Mouse (Mus musculus): ENCODE measurements around the gene Naa20. TPM values are rescaled to one million over a fixed set of nuclear protein-coding genes. Genes with fewer than 3 reads are reported as not detected.

Naa20 gene
- polyA plus RNA-seq, 1 experiment from 2014 or later: 156 TPM

DNA sequence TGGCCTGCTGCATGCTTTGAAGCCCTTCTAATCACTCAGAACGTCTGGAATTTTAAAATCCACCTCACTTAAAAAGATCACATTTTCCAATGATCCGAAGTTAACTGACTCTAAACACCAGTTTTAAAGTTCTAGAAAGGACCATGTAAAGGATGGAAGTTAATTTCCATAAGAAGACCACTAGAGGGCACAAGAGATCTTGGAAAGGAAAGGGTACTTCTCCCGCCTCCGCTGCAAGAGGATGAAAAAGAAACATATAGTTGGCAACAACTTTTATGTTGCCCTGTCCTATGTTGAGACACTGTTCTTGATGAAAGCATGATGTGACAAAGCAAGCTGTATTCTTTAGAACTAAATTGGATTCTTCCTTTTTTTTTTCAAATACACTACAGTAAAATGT lies 55.6 kb downstream of the Naa20 start:
- Histone ChIP-seq H3K4me3 (ENCODE audit: low read depth, low read length) (no peak overlapping the region), H3K4me2 (ENCODE audit: low read depth) (no peak overlapping the region), H3K4me1 (ENCODE audit: control insufficient read depth, insufficient read depth, low read length) (no peaks in the 10 kb centered on the region), H3K36me3 (ENCODE audit: control insufficient read depth, insufficient read depth, low read length) (no peaks in the 10 kb centered on the region), H3K9me3 (ENCODE audit: control insufficient read depth, low read length) (no peaks in the 10 kb centered on the region), H3K9ac (ENCODE audit: low read length) (no peak overlapping the region), H3K27me3 (ENCODE audit: control insufficient read depth, insufficient read depth, low read length) (no peaks in the 10 kb centered on the region), H3K27ac (ENCODE audit: low read depth, low read length) (no peak overlapping the region)
- 17% methylated on average over 4 of the region's 4 CpGs for WGBS
- no peak for DNase-seq (ENCODE audit: low spot score)
- ATAC-seq (ENCODE audit: insufficient read depth, low FRiP score, low TSS enrichment): no peak

DNA sequence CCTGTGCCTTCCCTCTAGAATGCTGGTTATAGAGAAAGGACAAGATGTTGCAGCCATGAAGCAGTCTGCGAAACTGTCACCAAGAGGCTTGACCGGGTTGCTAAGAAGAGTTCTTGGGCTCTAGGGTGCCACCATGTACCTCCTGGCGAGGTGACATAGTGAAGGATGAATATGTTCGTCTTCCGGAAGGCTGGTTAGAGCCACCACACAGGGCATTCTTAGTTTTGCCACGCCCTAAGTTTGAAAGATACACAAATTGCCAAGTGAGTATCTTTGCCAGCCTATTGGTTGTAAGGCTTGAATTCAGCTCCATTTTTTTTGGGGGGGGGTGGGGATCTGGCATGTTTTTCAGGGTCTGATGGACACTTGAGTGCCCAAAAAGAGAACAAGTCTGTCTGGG lies 56.2 kb downstream of the Naa20 start:
- Histone ChIP-seq H3K4me3 (ENCODE audit: low read depth, low read length) (no peak overlapping the region), H3K4me1 (ENCODE audit: control insufficient read depth, insufficient read depth, low read length) (no peaks in the 10 kb centered on the region), H3K36me3 (ENCODE audit: control insufficient read depth, insufficient read depth, low read length) (no peaks in the 10 kb centered on the region), H3K9ac (ENCODE audit: low read length) (no peak overlapping the region), H3K27ac (ENCODE audit: low read depth, low read length) (no peak overlapping the region), H3K4me2 (ENCODE audit: low read depth) (no peak overlapping the region), H3K9me3 (ENCODE audit: control insufficient read depth, low read length) (no peaks in the 10 kb centered on the region), H3K27me3 (ENCODE audit: control insufficient read depth, insufficient read depth, low read length) (no peaks in the 10 kb centered on the region)
- DNase-seq (ENCODE audit: low spot score): peak; percentile 47
- 56% methylated on average over 6 of the region's 6 CpGs for WGBS
- peak; percentile 62 for ATAC-seq (ENCODE audit: insufficient read depth, low FRiP score, low TSS enrichment)

DNA sequence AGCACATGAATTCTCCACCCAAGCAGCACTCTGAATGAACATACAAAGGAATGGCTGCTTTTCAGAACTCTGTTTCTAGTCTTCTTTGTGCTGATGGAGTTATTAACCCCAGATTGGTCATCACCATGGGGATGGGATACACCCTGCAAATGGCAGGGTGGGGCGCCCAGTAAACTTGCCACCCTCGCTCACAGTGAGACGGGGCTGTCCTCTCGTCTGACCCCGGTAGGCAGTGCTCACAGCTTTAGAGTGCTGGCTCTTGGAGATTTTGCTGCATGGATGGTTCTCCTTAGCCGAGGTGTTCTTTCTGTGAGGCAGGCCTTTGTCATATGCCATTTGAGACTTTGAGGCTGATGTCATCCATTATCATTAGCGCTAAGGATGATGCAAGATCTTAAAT lies 56.7 kb downstream of the Naa20 start:
- Histone ChIP-seq H3K4me3 (ENCODE audit: low read depth, low read length) (no peak overlapping the region), H3K27ac (ENCODE audit: low read depth, low read length) (no peak overlapping the region), H3K9ac (ENCODE audit: low read length) (no peak overlapping the region), H3K4me1 (ENCODE audit: control insufficient read depth, insufficient read depth, low read length) (no peaks in the 10 kb centered on the region), H3K27me3 (ENCODE audit: control insufficient read depth, insufficient read depth, low read length) (no peaks in the 10 kb centered on the region), H3K36me3 (ENCODE audit: control insufficient read depth, insufficient read depth, low read length) (no peaks in the 10 kb centered on the region), H3K4me2 (ENCODE audit: low read depth) (no peak overlapping the region), H3K9me3 (ENCODE audit: control insufficient read depth, low read length) (no peaks in the 10 kb centered on the region)
- DNase-seq (ENCODE audit: low spot score) (peak; percentile 62), ATAC-seq (ENCODE audit: insufficient read depth, low FRiP score, low TSS enrichment) (peak; percentile 89)
- 41% methylated on average over 7 of the region's 7 CpGs for WGBS

- WGBS: 91% methylated on average over 5 of the region's 5 CpGs
- no peak for DNase-seq (ENCODE audit: low spot score)
- Histone ChIP-seq H3K4me2 (ENCODE audit: low read depth) (no peak overlapping the region), H3K9me3 (ENCODE audit: control insufficient read depth, low read length) (no peaks in the 10 kb centered on the region), H3K4me1 (ENCODE audit: control insufficient read depth, insufficient read depth, low read length) (no peaks in the 10 kb centered on the region), H3K27me3 (ENCODE audit: control insufficient read depth, insufficient read depth, low read length) (no peaks in the 10 kb centered on the region), H3K27ac (ENCODE audit: low read depth, low read length) (no peak overlapping the region), H3K36me3 (ENCODE audit: control insufficient read depth, insufficient read depth, low read length) (no peaks in the 10 kb centered on the region), H3K4me3 (ENCODE audit: low read depth, low read length) (no peak overlapping the region), H3K9ac (ENCODE audit: low read length) (no peak overlapping the region)
- no peak for ATAC-seq (ENCODE audit: insufficient read depth, low FRiP score, low TSS enrichment)
Measured at GRCm38 (mm10) chr2:145961861-145962260, 60.0 kb downstream of the Naa20 start.

Small RNA genes within 50 kb of the gene (microRNA-seq; reads per million reads assigned to microRNA genes)
- gene Gm25026: not detected

Other genes starting within 250 kb of the Naa20 start
- gene Rin2, start 226.9 kb upstream of the Naa20 start, polyA plus RNA-seq (2014; fragmentation: Nextera tagmentation; extraction: Ambion mirVana): 18.1 and 22.0 TPM in 2 replicates
- gene Cfap61, start 32.7 kb downstream of the Naa20 start, polyA plus RNA-seq (2014; fragmentation: Nextera tagmentation; extraction: Ambion mirVana): 0.91 and 3.1 TPM in 2 replicates
- gene Crnkl1, start 32.9 kb downstream of the Naa20 start, polyA plus RNA-seq (2014; fragmentation: Nextera tagmentation; extraction: Ambion mirVana): 44.1 and 46.5 TPM in 2 replicates

All from neural tube, embryonic 11.5 days (tissue).